25 mouse cellular contexts compared by ENCODE assay signal in genomic region chr19:22736870-22737269, GRCm38 (mm10).
"Had no signal": no experiment of that assay in that cellular context is flagged by ENCODE, and none has a peak within 500 bp of the region (broad histone marks: within the 10 kb centered on the region; RNA-seq: fewer than 3 reads in every experiment).

No protein-coding gene starts in this region.

- H3K4me2 ChIP-seq: heart, embryonic 11.5 days; heart, embryonic 13.5 days; heart, embryonic 15.5 days; hindbrain, embryonic 13.5 days; hindbrain, embryonic 15.5 days; kidney, embryonic 15.5 days; limb, embryonic 13.5 days; limb, embryonic 15.5 days had no signal

- H3K36me3 ChIP-seq: heart, embryonic 13.5 days; heart, embryonic 15.5 days; hindbrain, embryonic 13.5 days; hindbrain, embryonic 15.5 days; kidney, embryonic 15.5 days; limb, embryonic 13.5 days; limb, embryonic 15.5 days had no signal

- H3K4me1 ChIP-seq: heart, embryonic 13.5 days; heart, embryonic 15.5 days; hindbrain, embryonic 15.5 days; limb, embryonic 13.5 days; limb, embryonic 15.5 days had no signal

- H3K27me3 ChIP-seq: heart, embryonic 13.5 days; heart, embryonic 15.5 days; hindbrain, embryonic 13.5 days; hindbrain, embryonic 15.5 days; kidney, embryonic 15.5 days; limb, embryonic 13.5 days; limb, embryonic 15.5 days had no signal

- H3K9me3 ChIP-seq: heart, embryonic 13.5 days; heart, embryonic 15.5 days; hindbrain, embryonic 13.5 days; hindbrain, embryonic 15.5 days; kidney, embryonic 15.5 days; limb, embryonic 13.5 days; limb, embryonic 15.5 days had no signal

- H3K4me3 ChIP-seq: heart, adult 2 months; heart, embryonic 13.5 days; heart, embryonic 15.5 days; hindbrain, embryonic 13.5 days; hindbrain, embryonic 15.5 days; kidney, embryonic 15.5 days; limb, embryonic 13.5 days; limb, embryonic 15.5 days had no signal

- H3K27ac ChIP-seq: heart, adult 2 months; heart, embryonic 13.5 days; heart, embryonic 15.5 days; hindbrain, embryonic 13.5 days; hindbrain, embryonic 15.5 days; hindbrain, postnatal 0 days; kidney, embryonic 15.5 days; kidney, postnatal 0 days; limb, embryonic 13.5 days; limb, embryonic 15.5 days had no signal

- H3K9ac ChIP-seq: heart, embryonic 13.5 days; heart, embryonic 15.5 days; hindbrain, embryonic 13.5 days; hindbrain, embryonic 15.5 days; kidney, embryonic 15.5 days; limb, embryonic 13.5 days; limb, embryonic 15.5 days had no signal

- DNase-seq: gastrocnemius, postnatal 14 days; gastrocnemius, postnatal 36 days; heart, adult 11 months; heart, adult 2 months; heart, postnatal 14 days; heart, postnatal 36 days; kidney, adult 11 months; kidney, adult 2 months; kidney, adult 9 months; kidney, postnatal 14 days; kidney, postnatal 36 days; layer of hippocampus, adult 9-11 months; layer of hippocampus, postnatal 36 days; left cerebral cortex, postnatal 4 days had no signal

- ATAC-seq: hindbrain, postnatal 0 days; intestine, embryonic 16.5 days had no signal
